Mouse (Mus musculus) gastrocnemius, adult 8-10 months (tissue): ENCODE data around the gene I0C0044D17Rik. TPM values are rescaled to one million over a fixed set of nuclear protein-coding genes. Genes with fewer than 3 reads are reported as not detected.

ENCODE experiments used
- DNase-seq, 2 experiments: peaks; one replicate each; pipeline ENCODE4 v3.0.0; 2022; ENCODE audit warnings: low spot score in 2 of 2
- total RNA-seq, 4 experiments: library from RNA; stranded (reverse); gene quantifications; 2 replicates each; pipeline ENCODE4 v1.2.4; 2022

Gene I0C0044D17Rik
- total RNA-seq, 4 experiments from 2014 or later: not detected

DNA sequence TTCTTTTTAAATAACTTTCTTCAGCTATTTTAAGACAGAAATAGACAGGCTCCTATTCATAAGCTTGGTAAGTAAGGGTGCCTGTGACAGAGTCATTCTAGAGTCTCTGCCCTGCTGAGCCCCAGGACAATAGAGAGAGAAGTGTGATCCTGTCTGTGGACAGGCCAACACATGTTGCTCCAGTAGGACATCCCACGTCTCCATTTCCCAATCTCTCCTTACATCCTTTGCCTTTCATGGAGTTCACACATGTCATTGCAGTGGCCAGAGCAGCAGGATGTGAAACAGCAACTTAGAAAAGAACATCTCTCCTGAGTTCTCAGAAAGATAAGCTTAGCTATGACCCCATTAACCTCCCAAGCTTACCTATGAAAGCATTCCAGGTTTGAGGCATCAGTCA lies 8.1 kb upstream of the I0C0044D17Rik start:
- no peak for DNase-seq

DNA sequence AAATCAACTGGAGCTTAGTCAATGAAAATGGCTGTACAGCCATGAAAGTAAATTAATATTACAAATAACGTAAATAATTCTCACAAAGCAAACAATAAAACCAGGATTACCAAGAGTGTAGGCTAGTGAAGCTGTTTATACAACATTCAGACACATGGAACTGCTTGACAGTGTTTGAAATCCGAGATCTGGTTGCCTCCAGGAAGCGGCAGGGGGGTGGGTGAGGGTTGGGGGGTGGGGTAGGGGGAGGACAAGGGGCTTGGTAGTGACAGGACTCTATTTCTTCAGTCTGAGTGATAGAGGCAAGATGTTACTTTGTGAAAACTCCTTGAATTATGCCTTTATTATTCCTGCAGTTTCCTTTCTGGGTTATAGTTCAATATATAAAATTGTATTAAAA lies 3.1 kb upstream of the I0C0044D17Rik start:
- DNase-seq: no peak

DNA sequence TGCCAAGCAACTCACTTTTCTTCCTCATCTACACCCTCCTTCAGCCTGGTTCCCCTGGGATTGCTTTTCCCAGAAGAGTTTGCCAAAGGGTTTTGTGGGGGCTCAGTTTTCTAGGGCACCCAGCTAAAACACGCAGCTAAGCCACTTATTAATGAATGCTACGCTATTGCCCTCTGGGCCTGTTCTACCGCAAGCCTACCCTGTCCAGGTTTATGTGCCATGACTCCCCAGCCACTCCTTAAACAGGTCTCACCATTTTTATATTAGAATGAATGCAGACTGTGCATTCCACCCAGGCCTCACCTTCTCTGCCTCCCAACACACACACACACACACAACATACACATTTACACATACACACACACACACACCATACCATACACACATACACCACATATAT lies 593 bp downstream of the I0C0044D17Rik start:
- no peak for DNase-seq

DNA sequence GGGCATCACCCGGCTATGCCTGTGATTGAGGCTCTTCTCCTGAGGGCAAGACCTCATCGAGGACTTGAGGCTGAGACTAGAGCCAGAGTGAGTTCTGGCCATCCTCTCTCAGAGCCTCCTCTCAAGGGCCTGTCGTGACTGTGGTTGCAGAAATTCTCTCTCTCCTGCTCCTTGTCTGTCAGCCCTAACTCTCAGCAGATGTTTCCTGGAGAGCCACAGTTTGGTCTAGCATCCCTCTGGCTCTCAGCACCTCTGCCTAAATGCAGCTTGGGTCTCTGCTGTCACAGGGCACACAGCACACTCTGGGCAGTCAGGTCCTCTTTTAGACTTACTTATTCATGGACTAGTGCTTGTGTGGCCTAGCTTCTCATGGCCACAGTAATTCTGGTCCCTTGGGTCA lies 1.2 kb downstream of the I0C0044D17Rik start:
- DNase-seq: no peak

DNA sequence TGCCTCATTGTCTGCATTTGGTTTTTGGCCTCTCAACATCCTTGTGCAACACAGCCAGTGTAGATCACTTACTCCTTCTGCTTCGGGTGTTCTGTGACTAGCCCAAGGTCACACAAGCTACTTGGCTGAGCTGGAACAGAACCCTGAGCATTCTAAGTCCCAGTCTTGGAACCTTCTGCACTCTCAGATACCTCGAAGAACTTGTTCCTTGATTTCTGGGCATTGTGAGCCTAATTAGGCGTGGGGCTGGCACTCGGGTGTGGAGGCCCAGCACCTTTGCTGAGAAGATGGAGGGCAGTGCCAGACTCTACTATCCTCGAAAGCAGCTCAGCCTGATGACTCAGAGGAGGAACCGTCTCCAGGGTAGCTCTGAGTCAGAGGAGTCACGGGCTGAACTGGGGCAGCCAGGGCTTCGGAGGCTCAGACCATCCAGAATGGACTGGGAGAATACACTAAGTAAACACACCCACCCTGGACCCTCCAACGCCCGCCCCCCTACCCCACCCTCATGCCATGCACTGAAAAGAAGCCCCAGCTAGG lies 4.4 kb downstream of the I0C0044D17Rik start:
- no peak for DNase-seq

DNA sequence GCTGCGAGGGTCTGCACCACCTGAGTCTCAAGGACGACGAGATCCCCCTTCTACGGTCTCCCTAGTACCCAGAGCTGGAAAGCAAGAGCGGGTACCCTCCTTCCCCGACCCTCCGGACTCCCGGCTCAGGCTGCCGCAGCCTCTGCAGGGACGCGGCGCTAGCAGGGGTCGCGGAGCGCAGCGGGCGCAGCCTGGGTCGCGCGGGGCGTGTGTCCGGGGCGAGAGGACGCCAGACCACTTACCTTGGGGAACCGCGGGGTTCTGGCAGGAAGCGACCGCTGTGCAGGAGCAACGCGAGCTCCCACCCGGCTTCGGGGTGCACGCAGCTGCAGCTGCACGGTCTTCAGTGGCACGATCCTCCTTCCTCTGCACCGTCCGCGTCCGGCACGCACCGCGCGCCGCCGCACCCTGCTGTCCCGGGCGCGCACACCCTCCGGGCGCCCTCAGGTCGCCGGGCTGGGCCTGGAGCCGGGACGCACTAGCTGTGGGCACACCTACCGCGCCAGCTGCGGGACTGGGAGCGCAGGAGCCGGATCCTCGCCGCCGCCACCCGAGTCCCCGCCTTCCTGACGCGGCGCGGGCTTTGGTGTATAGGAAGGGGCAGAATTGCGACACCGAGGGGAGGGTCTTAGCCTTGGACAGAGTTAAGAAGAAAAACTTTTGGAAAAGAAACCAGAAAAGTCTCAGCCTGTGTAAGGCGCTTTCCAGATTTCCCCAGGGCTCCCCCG lies 6.3 kb downstream of the I0C0044D17Rik start, which contains the start of gene Kank4:
Kank4 (minus strand) TSS at position 354 of the 728 bp plus-strand sequence.
- no peak for DNase-seq

DNA sequence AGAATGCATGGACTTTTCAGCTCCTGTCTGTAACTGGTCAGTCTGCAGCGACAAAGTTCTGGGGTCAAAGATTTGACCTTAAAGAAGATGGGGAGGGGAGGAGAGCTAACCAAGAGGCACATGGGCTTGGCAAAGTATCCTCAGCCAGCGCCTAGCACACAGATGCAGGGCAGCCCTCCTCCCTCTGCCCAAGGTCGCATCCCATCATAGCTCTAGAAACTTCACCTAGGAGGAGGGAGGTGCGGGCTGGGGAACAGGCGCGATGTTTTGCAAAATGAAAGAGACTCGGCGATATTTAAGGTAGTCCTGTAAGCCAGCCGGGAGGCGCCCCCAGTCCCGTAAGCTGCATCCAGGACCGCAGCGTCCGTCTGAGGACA lies 6.8 kb downstream of the I0C0044D17Rik start:
- DNase-seq: no peak

DNA sequence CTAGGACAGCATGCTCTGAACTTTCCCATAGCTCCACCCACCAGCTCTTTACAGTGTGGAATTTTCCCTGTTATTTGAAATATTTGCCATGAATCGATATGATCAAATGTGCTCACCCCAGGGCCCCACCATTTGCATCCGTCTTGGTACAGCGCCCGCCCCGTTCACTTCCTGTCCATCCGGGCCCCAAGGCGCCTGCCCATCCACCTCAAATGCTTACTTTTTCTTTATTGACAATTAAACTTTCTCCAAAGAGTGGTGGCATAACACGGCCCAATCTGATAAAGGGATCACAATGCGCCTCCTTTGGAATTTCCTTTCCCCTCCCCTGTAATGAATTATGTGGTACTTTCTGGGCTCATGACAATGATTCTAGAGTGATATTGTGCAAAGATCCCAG lies 17.3 kb downstream of the I0C0044D17Rik start:
- DNase-seq: no peak

DNA sequence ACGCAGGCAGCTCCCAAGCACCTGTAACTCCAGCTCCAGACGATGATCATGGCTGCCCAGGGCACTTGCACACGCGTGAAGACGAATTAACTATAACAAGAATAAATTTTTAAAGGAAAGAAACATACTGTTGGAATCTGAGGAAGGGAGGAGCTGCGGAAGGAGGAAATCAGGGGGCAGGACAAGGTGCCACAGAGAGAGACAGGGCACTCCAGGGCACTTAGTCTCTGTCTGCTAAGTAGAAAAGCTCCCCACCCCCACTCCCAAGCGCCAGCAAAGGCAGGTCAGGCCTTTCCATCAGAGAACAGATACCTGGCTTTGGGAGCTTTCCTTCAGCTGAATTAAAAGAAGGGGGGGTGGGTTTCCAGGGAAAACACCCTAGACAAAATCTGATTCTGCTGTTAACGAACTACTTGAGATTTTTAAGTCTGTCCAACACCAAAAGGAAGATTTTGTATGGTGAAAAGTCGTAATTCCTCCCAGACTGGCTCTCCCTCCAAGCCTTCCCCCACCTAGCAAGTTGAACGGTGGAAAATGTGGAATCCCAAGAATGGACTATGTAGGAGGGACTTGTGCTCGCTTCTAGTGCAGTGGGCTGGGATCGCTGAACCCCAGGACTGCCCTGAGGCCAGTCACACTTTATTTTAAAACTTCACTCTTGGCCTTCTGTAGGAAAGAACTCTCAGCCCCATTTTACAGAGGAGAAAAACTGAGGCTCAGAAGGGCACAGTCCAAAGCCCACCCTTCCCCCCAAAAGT lies 18.2 kb downstream of the I0C0044D17Rik start:
- DNase-seq: no peak

DNA sequence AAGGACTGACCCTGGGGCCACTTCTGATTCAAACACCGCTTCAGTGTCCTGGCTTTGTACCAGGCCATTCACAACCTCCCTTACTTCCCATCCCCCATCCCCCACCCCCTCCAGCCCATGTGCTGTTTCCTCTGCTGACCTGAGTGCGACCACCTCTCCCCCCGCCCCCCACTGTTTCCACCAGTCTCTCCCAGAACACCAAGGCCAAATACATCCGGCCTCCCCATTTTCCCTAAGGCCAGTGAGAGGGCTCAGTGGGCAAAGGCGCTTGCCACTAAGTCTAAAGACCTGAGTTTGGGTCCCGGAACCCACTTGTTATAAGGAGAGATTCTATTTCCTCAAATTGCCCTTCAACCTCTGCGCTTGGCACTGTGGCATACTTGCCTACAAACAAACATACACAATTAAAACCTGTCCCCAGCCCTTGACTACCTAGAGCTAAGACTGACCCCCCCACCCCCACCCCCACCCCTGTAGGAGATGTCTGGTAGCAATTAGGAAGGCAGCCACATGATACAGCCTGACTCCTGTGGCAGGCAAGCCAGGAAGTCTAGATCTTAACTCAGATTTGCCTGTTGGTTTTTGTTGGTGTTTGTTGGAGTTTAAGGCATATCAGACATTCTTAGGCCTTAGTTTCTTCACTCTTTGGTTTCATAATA lies 19.0 kb downstream of the I0C0044D17Rik start:
- no peak for DNase-seq

DNA sequence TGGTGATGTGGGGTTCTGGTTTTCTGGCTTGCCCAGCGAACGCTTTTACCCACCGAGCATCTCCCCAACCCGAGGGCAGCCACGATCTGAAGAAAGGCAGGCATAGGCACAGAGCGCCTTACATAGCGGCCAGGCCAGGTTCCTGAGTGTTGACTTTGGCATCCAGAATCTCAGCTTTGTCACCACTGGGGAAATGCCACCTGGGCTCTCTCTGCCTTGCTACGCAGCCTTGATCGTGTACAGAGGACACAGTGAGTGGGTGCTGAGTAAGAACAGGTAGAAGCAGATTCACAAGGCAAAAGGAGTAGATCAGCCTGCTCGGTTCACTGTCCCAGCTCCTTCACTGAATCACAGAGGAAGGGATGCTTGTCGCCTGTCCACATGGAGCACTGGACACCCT lies 21.9 kb downstream of the I0C0044D17Rik start:
- DNase-seq: no peak

DNA sequence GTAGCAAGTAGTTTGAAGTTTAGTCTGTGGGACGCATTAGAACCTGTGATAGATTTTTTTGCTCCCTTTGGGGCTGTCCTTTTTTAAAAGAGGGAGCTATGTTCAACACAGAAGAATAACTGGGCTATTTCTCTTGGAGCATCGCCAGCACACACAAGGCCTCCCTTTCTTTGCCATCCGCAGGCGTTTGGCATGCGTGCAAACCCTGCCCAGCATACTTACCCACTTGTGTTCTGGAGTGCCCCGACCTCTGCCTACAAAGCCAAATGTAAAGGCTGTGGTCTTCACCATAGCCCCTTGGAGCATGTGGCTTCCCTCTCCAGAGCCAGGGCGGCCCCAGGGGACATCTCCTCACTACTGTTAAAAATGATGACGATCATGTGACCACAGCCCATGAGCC lies 22.8 kb downstream of the I0C0044D17Rik start:
- DNase-seq: no peak

DNA sequence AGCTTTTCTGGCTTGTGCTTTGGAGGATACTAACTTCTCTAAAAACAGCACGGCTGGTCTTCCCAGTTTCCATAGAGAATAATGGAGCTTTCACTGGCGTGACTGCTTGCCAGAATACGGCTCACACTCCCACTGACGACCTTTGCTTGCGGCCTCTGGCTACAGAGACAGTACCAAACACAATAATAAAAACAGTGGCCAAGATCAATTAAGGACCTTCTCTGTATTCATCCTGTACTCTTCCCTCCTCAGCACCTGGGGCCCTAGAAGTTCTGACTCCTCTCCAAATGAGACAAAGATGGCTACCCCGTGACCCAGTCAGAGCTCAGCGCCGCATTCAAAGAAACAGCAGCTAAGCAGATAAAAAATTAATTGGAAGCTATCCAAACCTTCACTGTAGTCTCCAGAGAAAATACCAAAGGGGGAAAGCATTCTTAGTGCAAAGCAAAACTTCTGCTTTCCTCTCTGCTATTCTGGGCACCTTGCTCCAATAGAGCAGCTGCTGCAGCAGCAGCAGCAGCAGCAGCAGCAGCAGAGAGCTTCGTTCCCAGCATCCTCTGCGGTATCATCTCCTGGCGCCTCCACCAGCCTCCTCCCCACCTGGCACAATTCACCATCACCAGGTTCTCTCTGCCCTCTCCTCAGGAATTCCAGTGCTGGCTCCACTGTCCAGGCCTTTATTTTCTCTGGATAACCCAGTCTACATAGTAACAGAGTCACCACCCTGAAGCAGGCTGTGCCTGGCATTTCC lies 26.9 kb downstream of the I0C0044D17Rik start:
- DNase-seq: no peak

DNA sequence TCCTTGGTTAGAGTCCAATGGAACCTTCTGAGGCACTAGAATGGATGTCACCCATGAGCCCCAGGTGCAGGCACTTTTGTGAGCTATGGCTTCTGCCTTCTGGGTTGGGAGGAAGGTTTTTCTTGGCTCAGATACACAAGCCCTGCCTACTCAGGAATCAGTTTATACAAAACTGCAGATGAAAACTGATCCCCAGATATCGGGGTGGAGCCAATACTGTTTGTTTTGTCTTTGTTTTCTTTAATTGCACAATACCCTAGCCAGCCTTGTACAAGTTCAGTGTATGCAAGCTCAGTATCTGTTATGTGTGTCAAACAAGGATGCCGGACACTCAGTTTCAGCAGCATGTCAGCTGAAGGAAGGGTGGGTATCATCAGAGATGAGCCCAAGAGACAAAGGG lies 28.4 kb downstream of the I0C0044D17Rik start:
- no peak for DNase-seq

DNA sequence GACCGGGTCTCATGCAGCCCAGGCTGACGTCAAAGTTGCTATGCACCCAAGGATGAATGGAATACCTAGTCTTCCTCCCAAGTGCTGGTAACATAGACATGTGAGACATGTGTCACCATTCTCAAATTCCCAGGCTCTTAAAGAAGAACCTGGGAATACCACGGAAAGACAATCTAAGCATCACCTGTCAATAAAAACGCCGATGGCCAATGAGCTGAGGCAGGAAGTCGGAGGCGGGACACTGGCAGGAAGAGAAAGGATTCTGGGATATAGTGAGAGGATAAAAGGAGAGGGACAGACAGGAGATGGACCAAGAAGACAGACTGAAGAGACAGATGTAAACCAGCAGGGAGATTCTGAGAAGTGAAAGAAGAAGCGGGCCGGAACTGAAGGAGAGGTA lies 30.2 kb downstream of the I0C0044D17Rik start:
- DNase-seq: no peak

DNA sequence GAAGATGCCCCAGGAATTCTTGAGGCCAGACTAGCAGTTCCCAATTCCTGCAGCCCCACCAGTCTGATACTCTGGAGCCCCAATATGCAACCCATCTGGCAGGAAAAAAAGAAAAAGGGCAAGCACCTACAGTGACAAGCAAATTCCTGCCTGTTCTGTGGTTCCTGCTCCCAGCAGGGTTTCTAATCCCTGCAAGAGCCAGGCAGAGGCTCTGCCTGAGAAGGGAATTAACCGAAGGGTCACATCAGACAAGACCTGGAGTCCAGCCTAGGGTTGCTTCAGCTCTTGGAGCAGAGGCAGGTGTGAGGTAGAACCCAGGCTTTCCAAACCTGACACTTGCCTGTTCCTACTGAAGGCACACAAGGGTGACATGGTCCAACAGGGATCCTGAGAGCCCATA lies 32.9 kb downstream of the I0C0044D17Rik start:
- no peak for DNase-seq

DNA sequence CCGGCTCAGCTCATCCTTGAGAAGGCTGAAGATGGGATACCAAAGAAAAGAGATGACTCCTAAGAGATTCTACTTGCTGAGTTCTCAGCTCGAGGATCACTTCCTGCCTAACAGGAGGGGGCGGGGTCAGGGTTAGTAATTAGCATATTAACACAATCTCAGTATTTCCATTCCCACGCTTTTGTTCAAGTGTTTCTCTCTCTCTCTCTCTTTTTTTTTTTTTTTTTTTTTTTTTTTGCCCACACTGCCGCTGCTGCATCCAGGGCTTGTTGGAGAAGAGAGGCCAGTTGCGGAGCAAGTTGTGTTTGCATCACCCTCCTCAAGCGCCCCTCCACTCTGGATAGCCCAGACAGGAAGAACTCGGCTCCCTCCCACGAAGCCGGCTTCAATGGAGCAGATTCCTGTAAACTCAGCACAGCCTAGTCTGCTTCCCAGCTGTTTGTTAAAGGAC lies 33.8 kb downstream of the I0C0044D17Rik start:
- no peak for DNase-seq

DNA sequence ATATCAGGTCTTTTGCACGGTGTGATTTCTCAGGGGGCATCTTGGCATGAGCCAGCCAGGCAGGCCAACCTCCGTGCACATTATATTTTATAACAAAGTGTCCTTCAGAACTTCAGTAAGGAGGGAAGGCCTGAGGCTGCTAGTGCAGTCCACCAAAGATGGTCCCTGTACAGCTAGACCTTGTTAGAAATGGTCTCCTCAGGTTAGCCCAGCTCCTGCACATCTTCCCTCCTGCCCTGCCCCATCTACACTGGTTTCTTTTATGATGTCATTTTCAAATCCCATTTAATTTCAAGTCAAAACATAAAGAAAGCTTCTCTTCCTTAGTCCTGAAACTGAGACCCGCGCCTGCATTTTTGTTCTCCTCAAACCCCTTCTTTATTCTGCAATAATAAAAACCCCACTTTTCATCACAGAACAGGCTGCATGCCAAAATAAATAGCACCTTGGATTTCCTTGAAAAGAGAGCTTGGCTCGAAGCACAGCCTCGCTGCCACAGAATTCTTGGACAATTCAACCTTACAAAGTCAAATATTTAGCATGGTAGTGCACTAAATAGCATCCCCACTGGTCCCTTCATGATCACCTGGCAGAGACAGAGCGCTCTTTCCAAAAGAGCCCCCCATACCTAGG lies 34.4 kb downstream of the I0C0044D17Rik start:
- no peak for DNase-seq

DNA sequence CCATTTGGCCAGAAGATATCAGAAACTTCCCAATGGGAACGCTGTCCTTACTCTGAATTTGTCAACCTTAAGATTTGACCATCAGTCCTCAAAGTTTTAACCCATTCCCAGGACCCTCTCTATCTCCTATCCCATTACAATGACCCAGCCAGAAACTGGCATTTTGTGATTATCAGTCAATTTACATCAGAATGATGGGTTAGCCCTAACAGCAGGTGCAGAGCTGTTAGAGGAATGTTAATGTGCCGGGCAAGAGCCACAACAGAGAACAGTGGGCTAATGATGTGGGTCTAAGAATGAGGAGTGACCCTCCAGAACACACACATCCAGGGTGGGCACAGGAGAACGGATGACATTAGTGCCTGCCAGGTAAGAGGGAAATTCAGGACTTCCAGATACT lies 37.4 kb downstream of the I0C0044D17Rik start:
- no peak for DNase-seq

DNA sequence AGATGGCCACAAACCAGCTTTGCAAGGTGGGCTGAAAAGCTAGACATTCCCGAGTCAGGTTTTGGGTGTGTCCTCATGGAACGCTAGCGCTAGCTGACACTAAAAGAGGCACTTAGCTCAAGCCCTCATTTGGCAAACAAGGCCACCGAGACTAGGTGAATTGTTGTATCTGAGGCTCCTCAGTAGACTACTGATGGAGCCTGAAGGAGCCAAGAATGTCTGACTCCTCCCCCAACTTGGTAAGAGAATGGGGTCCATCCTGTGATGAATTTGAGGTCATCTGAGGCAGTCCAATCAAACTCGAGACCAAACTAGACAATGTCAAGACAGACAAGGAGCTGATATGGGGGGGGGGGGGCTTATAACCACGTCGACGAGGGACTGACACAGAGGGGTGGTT lies 37.8 kb downstream of the I0C0044D17Rik start:
- no peak for DNase-seq

DNA sequence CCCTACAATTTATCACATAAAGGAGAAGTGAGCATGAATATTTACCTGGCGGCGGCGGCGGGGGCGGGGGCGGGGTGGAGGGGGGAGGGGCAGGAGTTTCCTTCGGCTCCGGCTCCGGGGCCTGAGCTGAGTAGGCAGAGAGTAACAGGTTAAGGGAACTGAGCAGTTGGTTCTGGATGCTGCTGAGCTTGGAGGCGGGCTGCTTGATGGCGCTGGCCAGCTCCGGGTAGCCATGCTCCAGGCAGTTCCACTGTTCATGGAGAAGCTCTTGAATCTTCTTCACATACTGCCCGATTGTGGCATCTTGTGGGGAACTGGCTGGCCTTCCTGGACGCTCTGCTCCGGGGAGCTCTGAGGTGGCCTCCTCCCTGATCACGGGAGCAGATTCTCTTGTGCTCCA lies 45.4 kb downstream of the I0C0044D17Rik start:
- DNase-seq: no peak
